Mouse (Mus musculus): Measurements from ENCODE around the gene E130208F15Rik.

The E130208F15Rik gene

GRCm38 (mm10) chr7:30308076-30309005, 13.2 kb upstream of the E130208F15Rik start, which contains the start of gene Alkbh6:
Alkbh6 (plus strand) TSS chr7:30308717.
- DNase-seq (ENCODE audit: low spot score) = peak; percentile 96

GRCm38 (mm10) chr7:30309395-30310129, 12.0 kb upstream of the E130208F15Rik start:
- no peak for DNase-seq (ENCODE audit: low spot score)

GRCm38 (mm10) chr7:30310136-30310535, 11.4 kb upstream of the E130208F15Rik start:
- no peak for DNase-seq (ENCODE audit: low spot score)

- no peak for DNase-seq (ENCODE audit: low spot score)
These were observed 7.7 kb upstream of the E130208F15Rik start for GRCm38 (mm10) chr7:30313666-30314320.

GRCm38 (mm10) chr7:30314721-30315155, 6.8 kb upstream of the E130208F15Rik start, which contains the start of gene Syne4:
Syne4 (plus strand) TSS chr7:30314807.
- no peak for DNase-seq (ENCODE audit: low spot score)

- DNase-seq (ENCODE audit: low spot score) = no peak
These were observed 5.7 kb upstream of the E130208F15Rik start for GRCm38 (mm10) chr7:30315559-30316529.

GRCm38 (mm10) chr7:30318142-30318541, 3.4 kb upstream of the E130208F15Rik start:
- DNase-seq (ENCODE audit: low spot score) = no peak

- no peak for DNase-seq (ENCODE audit: low spot score)
These were observed 594 bp upstream of the E130208F15Rik start for GRCm38 (mm10) chr7:30320946-30321345.

- peak; percentile 85 for DNase-seq (ENCODE audit: low spot score)
These were observed 736 bp downstream of the E130208F15Rik start for GRCm38 (mm10) chr7:30322285-30322667.

GRCm38 (mm10) chr7:30322865-30323264, 1.3 kb downstream of the E130208F15Rik start:
- DNase-seq (ENCODE audit: low spot score) = no peak

- no peak for DNase-seq (ENCODE audit: low spot score)
These were observed 2.3 kb downstream of the E130208F15Rik start, which contains the start of gene Sdhaf1 for GRCm38 (mm10) chr7:30323795-30324194. Sdhaf1 (minus strand) TSS chr7:30323895.

- no peak for DNase-seq (ENCODE audit: low spot score)
These were observed 2.9 kb downstream of the E130208F15Rik start for GRCm38 (mm10) chr7:30324300-30324944.

GRCm38 (mm10) chr7:30325364-30325763, 3.8 kb downstream of the E130208F15Rik start:
- DNase-seq (ENCODE audit: low spot score) = no peak

GRCm38 (mm10) chr7:30326427-30326826, 4.9 kb downstream of the E130208F15Rik start:
- no peak for DNase-seq (ENCODE audit: low spot score)

- no peak for DNase-seq (ENCODE audit: low spot score)
These were observed 5.6 kb downstream of the E130208F15Rik start for GRCm38 (mm10) chr7:30327140-30327539.

GRCm38 (mm10) chr7:30328379-30328778, 6.8 kb downstream of the E130208F15Rik start:
- no peak for DNase-seq (ENCODE audit: low spot score)

GRCm38 (mm10) chr7:30331887-30332286, 10.3 kb downstream of the E130208F15Rik start:
- DNase-seq (ENCODE audit: low spot score) = peak; percentile 88

GRCm38 (mm10) chr7:30332622-30333259, 11.2 kb downstream of the E130208F15Rik start:
- no peak for DNase-seq (ENCODE audit: low spot score)

- no peak for DNase-seq (ENCODE audit: low spot score)
These were observed 11.9 kb downstream of the E130208F15Rik start for GRCm38 (mm10) chr7:30333436-30333835.

- no peak for DNase-seq (ENCODE audit: low spot score)
These were observed 13.0 kb downstream of the E130208F15Rik start for GRCm38 (mm10) chr7:30334563-30334962.
